Mouse (Mus musculus) ES-Bruce4 (cell line): ENCODE data around the gene Mrpl27.

Experiments used
- CTCF ChIP-seq: IDR thresholded peaks from one replicate; pipeline ENCODE4 v1.8.1; 2011; ENCODE audit warnings: low read depth, low read length
- EP300 ChIP-seq: IDR thresholded peaks from 2 replicates; pipeline ENCODE4 v1.6.1; 2011; ENCODE audit warnings: low read depth, low read length; ENCODE audit not compliant: insufficient read depth
- POLR2A ChIP-seq: IDR thresholded peaks from one replicate; pipeline ENCODE4 v1.8.1; 2011; ENCODE audit warnings: low read length; ENCODE audit not compliant: insufficient read depth

DNA sequence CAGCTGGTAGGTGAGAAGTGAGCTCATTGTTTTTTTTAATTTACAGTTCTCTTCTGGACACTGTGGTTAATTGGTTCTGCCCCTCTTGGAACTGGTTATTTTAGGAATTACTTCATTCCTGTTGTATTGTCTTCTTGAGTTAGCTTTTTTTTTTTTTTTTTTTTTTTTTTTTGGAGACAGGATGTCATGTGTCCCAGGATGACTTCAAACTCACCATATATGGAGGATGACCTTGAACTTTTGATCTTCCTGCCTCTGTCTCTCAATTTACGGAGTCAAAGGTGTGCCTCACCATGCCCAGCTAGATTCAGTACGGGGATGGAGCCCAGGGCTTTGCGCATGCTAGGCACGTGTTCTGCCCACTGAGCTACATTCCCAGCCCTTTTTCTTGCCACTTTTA, 28.1 kb downstream of the Mrpl27 start:
- TF ChIP-seq CTCF = no peak
- no peak for TF ChIP-seq POLR2A
- TF ChIP-seq EP300 = no peak
